ENCODE assay signal across 8 mouse cellular contexts in genomic region chr3:127633080-127634032, GRCm38 (mm10). TPM values are rescaled to one million over a fixed set of nuclear protein-coding genes. Genes with fewer than 3 reads are reported as not detected.
DNase-seq lines count a peak whose midpoint lies in the region; ATAC-seq and TF ChIP-seq lines count a peak whose summit lies in the region.

Neurog2 (plus strand) TSS chr3:127633135.

- H3K27me3 ChIP-seq in kidney, adult 2 months (replicated peaks; ENCODE audit: control insufficient read depth, insufficient read depth, low read length): peaks cover 12% of the 10 kb centered on the region
- peaks cover 100% of the 10 kb centered on the region for H3K27me3 ChIP-seq in embryonic facial prominence, embryonic 10.5 days (replicated peaks; ENCODE audit: low read depth, poor library complexity, severe bottlenecking)
- H3K27me3 ChIP-seq in hindbrain, embryonic 15.5 days: peaks cover 61% of the 10 kb centered on the region
- H3K27me3 ChIP-seq in liver, postnatal 0 days (ENCODE audit: insufficient read depth, low read length): peaks cover 90% of the 10 kb centered on the region
- peaks cover 76% of the 10 kb centered on the region for H3K27me3 ChIP-seq in stomach, embryonic 14.5 days (ENCODE audit: control insufficient read depth, insufficient read depth, low read length)

- TF ChIP-seq POLR2A in kidney, adult 2 months (IDR thresholded peaks at IDR 0.05; ENCODE audit: low read depth, low read length): no peak

- DNase-seq in kidney, adult 2 months: peak; percentile 25
- no peak for DNase-seq in kidney, adult 11 months
- DNase-seq in ES-E14 (ENCODE audit: low read depth, low spot score): no peak
- DNase-seq in embryonic facial prominence, embryonic 10.5 days (ENCODE audit: low spot score): peak; percentile 60
- DNase-seq in liver, postnatal 0 days: peak; percentile 29
- DNase-seq in urinary bladder, postnatal 36 days (ENCODE audit: low spot score in 2 of 2): no peak

- TF ChIP-seq CTCF in kidney, adult 2 months (conservative IDR thresholded peaks at IDR 0.05; ENCODE audit: insufficient read depth, insufficient read length, low read depth, low read length): no peak
- TF ChIP-seq CTCF in liver, postnatal 0 days (IDR thresholded peaks at IDR 0.05; ENCODE audit: low read depth): no peak

- H3K27ac ChIP-seq in kidney, adult 2 months (ENCODE audit: insufficient read depth, low read depth, low read length): no peak within 1 kb of the TSS
- no peak within 1 kb of the TSS for H3K27ac ChIP-seq in ES-E14 (ENCODE audit: insufficient read depth, low read depth, low read length, poor library complexity, severe bottlenecking)
- H3K27ac ChIP-seq in embryonic facial prominence, embryonic 10.5 days (replicated peaks): peak within 1 kb of the TSS; percentile 37
- peak within 1 kb of the TSS; percentile 5 for H3K27ac ChIP-seq in hindbrain, embryonic 15.5 days (replicated peaks)
- H3K27ac ChIP-seq in liver, postnatal 0 days (ENCODE audit: low read depth): no peak within 1 kb of the TSS
- no peak within 1 kb of the TSS for H3K27ac ChIP-seq in stomach, embryonic 14.5 days (ENCODE audit: low read length)

- peak within 1 kb of the TSS; percentile 85 for H3K4me2 ChIP-seq in hindbrain, embryonic 15.5 days
- peak within 1 kb of the TSS; percentile 70 for H3K4me2 ChIP-seq in liver, postnatal 0 days (ENCODE audit: low read depth, low read length)
- H3K4me2 ChIP-seq in stomach, embryonic 14.5 days (replicated peaks; ENCODE audit: low read depth, low read length): peak within 1 kb of the TSS; percentile 68

- TF ChIP-seq EP300 in liver, postnatal 0 days (IDR thresholded peaks at IDR 0.05; ENCODE audit: low read depth): no peak

- in situ Hi-C loops in ES-E14 (cut with MboI; ENCODE audit: low sequenced_read_pairs in 2 of 2, unreplicated experiment in 2 of 2): loop anchor here (5.0 to 25.0 kb wide), 3 partner anchors 129 to 1589 kb away; no protein-coding TSS in a partner anchor

- H3K9ac ChIP-seq in ES-E14 (ENCODE audit: insufficient read depth, low read depth, low read length, poor library complexity, severe bottlenecking): no peak within 1 kb of the TSS
- peak within 1 kb of the TSS; percentile 31 for H3K9ac ChIP-seq in hindbrain, embryonic 15.5 days
- no peak within 1 kb of the TSS for H3K9ac ChIP-seq in liver, postnatal 0 days (replicated peaks)
- no peak within 1 kb of the TSS for H3K9ac ChIP-seq in stomach, embryonic 14.5 days (replicated peaks; ENCODE audit: low read depth, low read length)

- H3K4me3 ChIP-seq in kidney, adult 2 months (ENCODE audit: insufficient read depth, low read depth, low read length): peak within 1 kb of the TSS; percentile 29
- peak within 1 kb of the TSS; percentile 38 to 68 for H3K4me3 ChIP-seq in ES-E14 (ENCODE audit: insufficient read depth in 1 of 2, low read depth in 1 of 2, low read length in 2 of 2, poor library complexity in 1 of 2, severe bottlenecking in 1 of 2)
- peak within 1 kb of the TSS; percentile 57 for H3K4me3 ChIP-seq in embryonic facial prominence, embryonic 10.5 days
- H3K4me3 ChIP-seq in hindbrain, embryonic 15.5 days: peak within 1 kb of the TSS; percentile 46
- H3K4me3 ChIP-seq in liver, postnatal 0 days (ENCODE audit: low read depth, low read length): peak within 1 kb of the TSS; percentile 38
- peak within 1 kb of the TSS; percentile 31 for H3K4me3 ChIP-seq in stomach, embryonic 14.5 days (ENCODE audit: low read depth, low read length)

- H3K9me3 ChIP-seq in ES-E14 (ENCODE audit: control insufficient read depth, insufficient read depth, low read depth, low read length): no peaks in the 10 kb centered on the region
- no peaks in the 10 kb centered on the region for H3K9me3 ChIP-seq in embryonic facial prominence, embryonic 10.5 days
- no peaks in the 10 kb centered on the region for H3K9me3 ChIP-seq in hindbrain, embryonic 15.5 days
- H3K9me3 ChIP-seq in liver, postnatal 0 days (ENCODE audit: low read length): no peaks in the 10 kb centered on the region
- H3K9me3 ChIP-seq in stomach, embryonic 14.5 days (ENCODE audit: control insufficient read depth, low read depth, low read length): no peaks in the 10 kb centered on the region

- ATAC-seq in hindbrain, embryonic 15.5 days (ENCODE audit: low FRiP score, low read depth): peak; percentile 44
- no peak; the same call in 1 of the 2 replicates for ATAC-seq in liver, postnatal 0 days
- ATAC-seq in stomach, embryonic 14.5 days (ENCODE audit: insufficient number of reproducible peaks, insufficient read depth, low FRiP score, low read depth): peak; percentile 35

- under 1% methylated on average over 92 of the region's 92 CpGs for WGBS in kidney, adult 2 months
- WGBS in embryonic facial prominence, embryonic 10.5 days: under 1% methylated on average over 92 of the region's 92 CpGs
- WGBS in hindbrain, embryonic 15.5 days: under 1% methylated on average over 92 of the region's 92 CpGs
- WGBS in liver, postnatal 0 days (ENCODE audit: insufficient replicate concordance): under 1% methylated on average over 82 of the region's 92 CpGs
- under 1% methylated on average over 92 of the region's 92 CpGs for WGBS in stomach, embryonic 14.5 days

- H3K36me3 ChIP-seq in kidney, adult 2 months (ENCODE audit: control insufficient read depth, insufficient read depth, low read length): no peaks in the 10 kb centered on the region
- H3K36me3 ChIP-seq in ES-E14 (ENCODE audit: control insufficient read depth, insufficient read depth, low read length, poor library complexity, severe bottlenecking): no peaks in the 10 kb centered on the region
- no peaks in the 10 kb centered on the region for H3K36me3 ChIP-seq in embryonic facial prominence, embryonic 10.5 days (replicated peaks)
- no peaks in the 10 kb centered on the region for H3K36me3 ChIP-seq in hindbrain, embryonic 15.5 days
- H3K36me3 ChIP-seq in liver, postnatal 0 days (replicated peaks; ENCODE audit: insufficient read depth, low read length): no peaks in the 10 kb centered on the region
- H3K36me3 ChIP-seq in stomach, embryonic 14.5 days (ENCODE audit: control insufficient read depth, insufficient read depth, low read length): no peaks in the 10 kb centered on the region

- H3K4me1 ChIP-seq in kidney, adult 2 months (ENCODE audit: control insufficient read depth, insufficient read depth, low read length): no peaks in the 10 kb centered on the region
- H3K4me1 ChIP-seq in ES-E14 (ENCODE audit: control insufficient read depth in 2 of 2, insufficient read depth in 2 of 2, low read length in 2 of 2, poor library complexity in 1 of 2): peaks cover 0 to 2% of the 10 kb centered on the region in 2 experiments; a peak in 2 of 4 replicates
- H3K4me1 ChIP-seq in embryonic facial prominence, embryonic 10.5 days: peaks cover 31% of the 10 kb centered on the region
- peaks cover 37% of the 10 kb centered on the region for H3K4me1 ChIP-seq in hindbrain, embryonic 15.5 days (replicated peaks)
- H3K4me1 ChIP-seq in liver, postnatal 0 days (ENCODE audit: insufficient read depth): peaks cover 22% of the 10 kb centered on the region
- peaks cover 20% of the 10 kb centered on the region for H3K4me1 ChIP-seq in stomach, embryonic 14.5 days (ENCODE audit: control insufficient read depth, insufficient read depth, low read length)

TF ChIP-seq in ES-E14, 5 proteins besides CTCF, POLR2A, EP300 and RAD21:
- no peak for TF ChIP-seq ZC3H11A (IDR thresholded peaks at IDR 0.05; ENCODE audit: borderline replicate concordance, low read depth, low read length)
- no peak for TF ChIP-seq ZNF384 (IDR thresholded peaks at IDR 0.05; ENCODE audit: low read depth, low read length)

RNA-seq across cellular contexts. Expression of gene Neurog2, which starts in this region (rescaled TPM):
- not detected in 2 replicates for polyA plus RNA-seq in kidney, adult 2 months (2012; rRNA removed)
- 0.18 TPM in 1 of 2 replicates, not detected in the other for total RNA-seq in ES-E14 (2012; rRNA removed)
- 3.2 and 7.0 TPM in 2 replicates for polyA plus RNA-seq in embryonic facial prominence, embryonic 10.5 days (2016; fragmentation: Nextera tagmentation; extraction: Ambion mirVana)
- polyA plus RNA-seq in hindbrain, embryonic 15.5 days (2015; fragmentation: Nextera tagmentation; extraction: Ambion mirVana): 6.7 and 17.7 TPM in 2 replicates
- polyA plus RNA-seq in liver, postnatal 0 days (2015; fragmentation: Nextera tagmentation; extraction: Ambion mirVana): not detected in 2 replicates
- polyA plus RNA-seq in stomach, embryonic 14.5 days (2014; fragmentation: Nextera tagmentation; extraction: Ambion mirVana): not detected in 2 replicates

Comparison
In these comparisons a context has a peak if more than half of its experiments do, and no peak if none do; other contexts are left out.
1. Peak in DNase-seq and H3K4me3 ChIP-seq in kidney, adult 2 months; RNA of the gene not detected or under 1 TPM.
2. Peak in DNase-seq, H3K4me3 ChIP-seq and H3K4me2 ChIP-seq in liver, postnatal 0 days; RNA of the gene not detected or under 1 TPM.
3. Peak in ATAC-seq, H3K4me3 ChIP-seq and H3K4me2 ChIP-seq in stomach, embryonic 14.5 days; RNA of the gene not detected or under 1 TPM.
4. H3K27ac ChIP-seq: peak in embryonic facial prominence, embryonic 10.5 days (single experiment) and hindbrain, embryonic 15.5 days (single experiment); none in kidney, adult 2 months (single experiment), ES-E14 (single experiment), liver, postnatal 0 days (single experiment) and stomach, embryonic 14.5 days (single experiment).
5. Peak in every context shown above with its lines, with median percentiles within 50 percentile points of each other: H3K4me3 ChIP-seq and H3K4me2 ChIP-seq.